Mouse (Mus musculus): ENCODE results near the gene Ccser1.

Ccser1 gene

GRCm38 (mm10) chr6:62067024-62067380 lies 886.9 kb downstream of the Ccser1 start:
- no peak for DNase-seq

GRCm38 (mm10) chr6:62105464-62105863 lies 925.3 kb downstream of the Ccser1 start:
- no peak for DNase-seq

- DNase-seq = no peak
These were observed 952.4 kb downstream of the Ccser1 start for GRCm38 (mm10) chr6:62132531-62132930.

- peak; percentile 51 for DNase-seq
These were observed 980.2 kb downstream of the Ccser1 start for GRCm38 (mm10) chr6:62160320-62160719.

- peak; percentile 18 for DNase-seq
These were observed 982.5 kb downstream of the Ccser1 start for GRCm38 (mm10) chr6:62162596-62162995.

GRCm38 (mm10) chr6:62163826-62164225 lies 983.7 kb downstream of the Ccser1 start:
- DNase-seq = no peak

- DNase-seq = peak; percentile 29
These were observed 1016.5 kb downstream of the Ccser1 start for GRCm38 (mm10) chr6:62196496-62197188.

GRCm38 (mm10) chr6:62198768-62199167 lies 1018.6 kb downstream of the Ccser1 start:
- no peak for DNase-seq

- DNase-seq = peak; percentile 76
These were observed 1024.9 kb downstream of the Ccser1 start for GRCm38 (mm10) chr6:62205013-62205412.

- no peak for DNase-seq
These were observed 1041.7 kb downstream of the Ccser1 start for GRCm38 (mm10) chr6:62221856-62222255.

GRCm38 (mm10) chr6:62263899-62264298 lies 1083.8 kb downstream of the Ccser1 start:
- no peak for DNase-seq

GRCm38 (mm10) chr6:62264525-62264924 lies 1084.4 kb downstream of the Ccser1 start:
- no peak for DNase-seq

- DNase-seq = no peak
These were observed 1101.1 kb downstream of the Ccser1 start for GRCm38 (mm10) chr6:62281256-62281655.

- no peak for DNase-seq
These were observed 1121.6 kb downstream of the Ccser1 start for GRCm38 (mm10) chr6:62301576-62302312.

GRCm38 (mm10) chr6:62318627-62319026 lies 1138.5 kb downstream of the Ccser1 start:
- no peak for DNase-seq

- peak; percentile 17 for DNase-seq
These were observed 1160.2 kb downstream of the Ccser1 start for GRCm38 (mm10) chr6:62340319-62340718.

GRCm38 (mm10) chr6:62367802-62368201 lies 1187.7 kb downstream of the Ccser1 start:
- no peak for DNase-seq

All from cerebellum, adult 9-11 months (tissue).